Mouse (Mus musculus) heart, postnatal 0 days (tissue): ENCODE measurements around the gene Mboat7. TPM values are rescaled to one million over a fixed set of nuclear protein-coding genes. Genes with fewer than 3 reads are reported as not detected.

Experiments used
- ATAC-seq: fragments of 200-750 bp; cut with Nextera tagmentation; 2 replicates; pipeline ENCODE4 v1.8.0; 2017; ENCODE audit warnings: low read depth, moderate number of reproducible peaks, moderate library complexity; ENCODE audit not compliant: insufficient read depth
- DNase-seq: peaks from one replicate; pipeline ENCODE4 v3.0.0-alpha.2; 2016; ENCODE audit warnings: low spot score
- H3K27ac ChIP-seq: fragments of 300-500 bp; sonication (generic); 2 replicates; pipeline ENCODE4 v1.5.1; 2014; ENCODE audit warnings: low read depth, mild to moderate bottlenecking
- H3K27me3 ChIP-seq: fragments of 300-500 bp; sonication (generic); 2 replicates; pipeline ENCODE4 v1.6.1; 2014; ENCODE audit warnings: low read length, mixed read lengths; ENCODE audit not compliant: control insufficient read depth, insufficient read depth
- H3K36me3 ChIP-seq: fragments of 300-500 bp; sonication (generic); replicated peaks from 2 replicates; pipeline ENCODE4 v1.6.1; 2014; ENCODE audit warnings: low read length, mixed read lengths; ENCODE audit not compliant: control insufficient read depth, insufficient read depth
- H3K4me1 ChIP-seq: fragments of 300-500 bp; sonication (generic); 2 replicates; pipeline ENCODE4 v1.6.1; 2014; ENCODE audit warnings: antibody characterized with exemption; ENCODE audit not compliant: control insufficient read depth, insufficient read depth
- H3K4me2 ChIP-seq: fragments of 300-500 bp; sonication (generic); 2 replicates; pipeline ENCODE4 v1.6.1; 2014; ENCODE audit warnings: low read depth, mild to moderate bottlenecking, low read length, moderate library complexity
- H3K4me3 ChIP-seq: fragments of 300-500 bp; sonication (generic); 2 replicates; pipeline ENCODE4 v1.5.1; 2014; ENCODE audit warnings: low read depth, low read length
- H3K9ac ChIP-seq: fragments of 300-500 bp; sonication (generic); replicated peaks from 2 replicates; pipeline ENCODE4 v1.6.1; 2014; ENCODE audit warnings: low read depth, low read length, mixed read lengths
- H3K9me3 ChIP-seq: fragments of 300-500 bp; sonication (generic); replicated peaks from 2 replicates; pipeline ENCODE4 v1.6.1; 2016; ENCODE audit warnings: low read length; ENCODE audit not compliant: control insufficient read depth
- CTCF ChIP-seq: IDR thresholded peaks from 2 replicates; pipeline ENCODE4 v1.5.1; 2016; ENCODE audit warnings: antibody characterized with exemption, control low read depth, low read depth
- EP300 ChIP-seq: IDR thresholded peaks from 2 replicates; pipeline ENCODE4 v1.6.1; 2016; ENCODE audit warnings: antibody characterized with exemption, low read depth
- WGBS: fragments of 180-500 bp; shearing (Covaris S2); extraction: QIAGEN DNeasy Blood & Tissue Kit; methylation state at CpG from one replicate; pipeline ENCODE4 v1.1.7; 2014; 5-methylcytosine and 5-hydroxymethylcytosine counted together
- polyA plus RNA-seq: library from polyadenylated mRNA; unstranded; fragments of >200 nt; fragmentation: Nextera tagmentation; extraction: Ambion mirVana; gene quantifications from 2 replicates; pipeline ENCODE4 v1.2.1, GENCODE M21; 2015
- total RNA-seq: library from RNA; depleted of rRNA; stranded (reverse); fragments of >200 nt; gene quantifications from 2 replicates; pipeline ENCODE4 v1.2.3, GENCODE M21; 2014; ENCODE audit warnings: low replicate concordance

Gene Mboat7
- total and polyA plus RNA-seq, 2 experiments from 2014 or later = 20.3 to 33.7 TPM

- Histone ChIP-seq H3K36me3 (peaks cover 23% of the 10 kb centered on the region), H3K9ac (peak within 1 kb of the TSS; percentile 75), H3K4me3 (peak within 1 kb of the TSS; percentile 76), H3K27me3 (no peaks in the 10 kb centered on the region), H3K9me3 (no peaks in the 10 kb centered on the region), H3K4me1 (peaks cover 14% of the 10 kb centered on the region), H3K4me2 (peak within 1 kb of the TSS; percentile 97), H3K27ac (peak within 1 kb of the TSS; percentile 91)
- ATAC-seq (peak; percentile 22), DNase-seq (peak; percentile 16)
- WGBS = 1% methylated on average over 48 of the region's 49 CpGs
- TF ChIP-seq EP300 (no peak), CTCF (0 out of 2 replicates have a peak, but pooled peaks have one; percentile 2)
These were observed 839 bp downstream of the Mboat7 start, which contains the start of gene Tsen34 for GRCm38 (mm10) chr7:3692382-3692986. Tsen34 (plus strand) TSS chr7:3692863.

- no peaks in the 10 kb centered on the region for H3K9me3 ChIP-seq
- peaks cover 14% of the 10 kb centered on the region for H3K4me1 ChIP-seq
- no peak for DNase-seq
- TF ChIP-seq CTCF (no peak), EP300 (no peak)
- H3K27ac ChIP-seq = no peak overlapping the region
- peak overlapping the region; percentile 76 for H3K4me3 ChIP-seq
- H3K9ac ChIP-seq = peak overlapping the region; percentile 75
- no peak for ATAC-seq
- peak overlapping the region; percentile 97 for H3K4me2 ChIP-seq
- 36% methylated on average over 3 of the region's 3 CpGs for WGBS
- peaks cover 19% of the 10 kb centered on the region for H3K36me3 ChIP-seq
- no peaks in the 10 kb centered on the region for H3K27me3 ChIP-seq
These were observed 1.4 kb downstream of the Mboat7 start for GRCm38 (mm10) chr7:3691919-3692318.

- peaks cover 25% of the 10 kb centered on the region for H3K36me3 ChIP-seq
- TF ChIP-seq CTCF = no peak
- no peak for TF ChIP-seq EP300
- no peak for DNase-seq
These were observed 7.7 kb downstream of the Mboat7 start for GRCm38 (mm10) chr7:3685400-3686187.

GRCm38 (mm10) chr7:3684698-3685097, 8.6 kb downstream of the Mboat7 start:
- H3K4me1 ChIP-seq = no peaks in the 10 kb centered on the region
- no peak for DNase-seq
- 89% methylated on average over 8 of the region's 8 CpGs for WGBS
- H3K9me3 ChIP-seq = no peaks in the 10 kb centered on the region
- no peak overlapping the region for H3K9ac ChIP-seq
- no peak overlapping the region for H3K4me2 ChIP-seq
- no peak overlapping the region for H3K4me3 ChIP-seq
- ATAC-seq = no peak
- no peak for TF ChIP-seq CTCF
- TF ChIP-seq EP300 = no peak
- H3K36me3 ChIP-seq = peaks cover 28% of the 10 kb centered on the region
- H3K27ac ChIP-seq = no peak overlapping the region
- H3K27me3 ChIP-seq = no peaks in the 10 kb centered on the region

More at GRCm38 (mm10) chr7:3685400-3686187, 7.7 kb downstream of the Mboat7 start:
- no peaks in the 10 kb centered on the region for H3K27me3 ChIP-seq
- no peak overlapping the region for H3K4me3 ChIP-seq
- ATAC-seq = no peak
- no peak overlapping the region for H3K4me2 ChIP-seq
- 86% methylated on average over 31 of the region's 31 CpGs for WGBS
- H3K9me3 ChIP-seq = no peaks in the 10 kb centered on the region
- H3K4me1 ChIP-seq = no peaks in the 10 kb centered on the region
- no peak overlapping the region for H3K27ac ChIP-seq
- no peak overlapping the region for H3K9ac ChIP-seq

GRCm38 (mm10) chr7:3683908-3684550, 9.3 kb downstream of the Mboat7 start:
- H3K27ac ChIP-seq = no peak overlapping the region
- H3K36me3 ChIP-seq = peaks cover 28% of the 10 kb centered on the region
- H3K9me3 ChIP-seq = no peaks in the 10 kb centered on the region
- no peak overlapping the region for H3K4me2 ChIP-seq
- TF ChIP-seq CTCF (no peak), EP300 (no peak)
- no peaks in the 10 kb centered on the region for H3K4me1 ChIP-seq
- H3K4me3 ChIP-seq = no peak overlapping the region
- no peak for DNase-seq
- no peaks in the 10 kb centered on the region for H3K27me3 ChIP-seq
- ATAC-seq = no peak
- no peak overlapping the region for H3K9ac ChIP-seq
- 88% methylated on average over 10 of the region's 10 CpGs for WGBS
